Mouse (Mus musculus): ENCODE measurements around the gene Ap2m1. TPM values are rescaled to one million over a fixed set of nuclear protein-coding genes. Genes with fewer than 3 reads are reported as not detected.

Gene Ap2m1
- total RNA-seq, 2 experiments from 2014 or later = 893 to 941 TPM

DNA sequence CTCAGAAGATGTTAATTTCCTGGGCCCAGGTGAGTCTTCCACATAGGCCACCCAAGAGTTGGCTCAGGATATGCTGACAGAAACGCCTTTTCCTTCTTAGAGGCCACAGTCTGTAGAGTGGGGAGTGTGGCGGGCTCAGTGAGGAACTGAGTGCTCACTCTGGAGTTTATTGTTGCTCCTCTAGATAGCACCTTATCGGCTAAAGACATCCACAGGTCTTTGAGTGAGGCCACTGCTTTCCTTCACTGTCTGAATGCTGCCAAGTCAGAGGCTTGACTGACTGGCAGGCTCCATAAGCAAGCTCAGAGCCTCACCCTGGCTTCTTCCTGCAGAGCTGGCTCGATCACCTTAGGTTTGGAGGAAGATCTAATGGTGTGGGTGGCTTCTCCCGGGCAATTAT, 6.5 kb upstream of the Ap2m1 start:
- DNase-seq (ENCODE audit: low spot score in 2 of 2) = no peak

DNA sequence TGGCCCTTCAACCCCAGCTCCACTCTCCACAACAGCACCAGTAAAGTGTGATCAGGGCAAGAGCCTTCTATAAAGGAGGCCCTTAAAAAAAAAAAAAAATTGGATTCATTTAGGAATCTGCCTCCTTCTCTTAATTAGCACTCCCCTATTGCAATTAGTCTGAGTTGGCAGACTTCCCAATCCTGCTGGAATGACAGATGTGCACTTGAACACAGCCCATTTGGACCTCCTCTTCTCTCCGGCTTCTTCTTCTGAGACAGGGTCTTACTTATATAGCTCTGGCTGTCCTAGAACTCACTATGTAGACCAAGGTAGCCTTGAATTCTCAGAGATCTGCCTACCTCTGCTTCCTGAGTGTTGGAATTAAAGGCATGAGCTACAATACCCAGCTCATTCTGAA, 5.9 kb upstream of the Ap2m1 start:
- DNase-seq (ENCODE audit: low spot score in 2 of 2) = no peak

DNA sequence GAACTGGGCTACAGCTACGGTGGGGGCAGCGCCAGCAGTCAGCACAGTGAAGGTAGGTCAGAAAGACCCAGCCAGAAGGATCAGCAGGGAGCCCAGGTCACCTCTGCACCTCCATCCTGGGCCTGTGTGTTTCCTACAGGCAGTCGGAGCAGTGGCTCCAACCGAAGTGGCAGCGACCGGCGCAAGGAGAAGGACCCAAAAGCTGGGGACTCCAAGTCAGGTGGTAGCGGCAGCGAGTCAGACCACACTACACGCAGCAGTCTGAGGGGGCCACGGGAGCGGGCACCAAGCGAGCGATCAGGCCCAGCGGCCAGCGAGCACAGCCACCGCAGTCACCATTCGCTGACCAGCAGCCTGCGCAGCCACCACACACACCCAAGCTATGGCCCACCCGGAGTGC, 4.3 kb upstream of the Ap2m1 start:
- no peak for DNase-seq (ENCODE audit: low spot score in 2 of 2)

DNA sequence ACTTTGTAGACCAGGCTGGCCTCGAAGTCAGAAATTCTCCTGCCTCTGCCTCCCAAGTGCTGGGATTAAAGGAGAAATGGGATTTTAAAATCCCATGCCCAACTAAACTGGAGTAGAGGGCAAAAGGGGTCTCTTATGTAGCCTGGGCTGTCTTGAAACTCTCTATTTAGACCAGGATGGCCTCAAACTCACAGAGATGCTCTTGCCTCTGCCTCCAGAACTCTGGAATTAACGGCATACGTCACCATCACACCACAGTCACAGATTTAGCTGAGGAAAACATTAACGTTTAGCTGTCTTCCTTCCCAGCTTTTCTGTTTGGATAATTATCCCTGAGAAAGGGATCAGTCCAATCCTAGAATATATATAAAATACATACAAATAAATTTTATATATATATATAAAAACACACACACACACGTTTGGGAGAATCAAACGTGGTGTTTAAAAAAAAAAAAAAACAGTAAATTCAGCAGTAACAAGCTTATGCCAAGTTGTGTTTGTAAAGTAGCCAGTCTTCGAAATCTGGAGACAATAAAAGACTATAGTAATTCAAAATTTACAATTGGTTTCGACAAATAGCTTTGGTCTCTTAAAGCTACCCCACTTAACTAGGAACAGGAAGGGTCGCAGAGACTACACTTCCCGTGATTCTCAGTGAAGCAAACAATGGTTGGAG, 522 bp upstream of the Ap2m1 start:
- DNase-seq (ENCODE audit: low spot score in 2 of 2) = no peak

DNA sequence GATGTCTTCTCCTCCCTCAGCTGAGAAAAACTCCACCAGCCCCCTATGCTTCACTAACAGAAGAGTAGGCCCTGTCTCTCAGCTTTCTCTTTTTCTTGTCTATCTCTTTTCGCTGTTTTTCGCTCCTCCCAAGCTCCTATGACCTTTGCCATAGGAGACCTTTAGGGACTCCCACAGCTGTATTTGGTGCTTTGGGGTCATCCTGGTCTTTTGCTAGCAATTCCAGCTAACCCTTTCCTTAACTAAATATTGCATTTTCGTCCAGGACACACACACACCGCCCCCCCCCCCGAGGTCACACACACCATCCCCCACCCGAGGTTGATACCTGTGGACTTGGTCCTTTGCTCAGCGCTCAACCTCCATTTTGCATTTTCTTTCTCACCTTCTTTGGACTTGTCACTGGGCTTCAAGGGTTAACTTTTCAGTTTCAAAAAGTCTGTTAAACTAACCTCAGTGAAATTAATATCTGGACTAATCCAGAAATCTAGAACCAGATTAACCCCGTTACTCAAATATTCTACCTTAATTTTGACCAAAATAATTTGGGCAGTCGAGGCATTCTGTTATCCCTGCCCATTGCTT, 895 bp downstream of the Ap2m1 start:
- DNase-seq (ENCODE audit: low spot score in 2 of 2) = no peak

DNA sequence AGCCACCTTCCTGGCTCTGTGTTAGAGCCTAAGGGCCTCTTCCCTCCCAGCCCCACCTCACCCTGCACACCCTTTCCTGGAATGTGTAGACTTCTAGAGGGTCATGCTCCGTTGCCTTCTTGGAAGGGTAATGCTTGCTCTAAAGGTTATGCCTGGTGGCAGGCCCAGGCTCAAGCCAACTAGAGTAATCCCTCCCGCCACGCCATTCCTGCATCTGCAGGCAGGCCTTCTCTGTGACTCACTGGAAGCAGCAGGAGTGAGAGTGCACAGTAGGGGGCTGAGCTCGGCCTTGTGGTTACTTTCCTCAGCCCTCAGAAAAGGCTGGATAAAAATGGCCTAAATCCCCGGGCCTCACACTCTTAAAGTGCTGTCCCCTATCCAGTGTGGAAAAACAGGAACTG, 1.8 kb downstream of the Ap2m1 start:
- peak in 1 of 2 experiments; percentile 18 for DNase-seq (ENCODE audit: low spot score in 2 of 2)

DNA sequence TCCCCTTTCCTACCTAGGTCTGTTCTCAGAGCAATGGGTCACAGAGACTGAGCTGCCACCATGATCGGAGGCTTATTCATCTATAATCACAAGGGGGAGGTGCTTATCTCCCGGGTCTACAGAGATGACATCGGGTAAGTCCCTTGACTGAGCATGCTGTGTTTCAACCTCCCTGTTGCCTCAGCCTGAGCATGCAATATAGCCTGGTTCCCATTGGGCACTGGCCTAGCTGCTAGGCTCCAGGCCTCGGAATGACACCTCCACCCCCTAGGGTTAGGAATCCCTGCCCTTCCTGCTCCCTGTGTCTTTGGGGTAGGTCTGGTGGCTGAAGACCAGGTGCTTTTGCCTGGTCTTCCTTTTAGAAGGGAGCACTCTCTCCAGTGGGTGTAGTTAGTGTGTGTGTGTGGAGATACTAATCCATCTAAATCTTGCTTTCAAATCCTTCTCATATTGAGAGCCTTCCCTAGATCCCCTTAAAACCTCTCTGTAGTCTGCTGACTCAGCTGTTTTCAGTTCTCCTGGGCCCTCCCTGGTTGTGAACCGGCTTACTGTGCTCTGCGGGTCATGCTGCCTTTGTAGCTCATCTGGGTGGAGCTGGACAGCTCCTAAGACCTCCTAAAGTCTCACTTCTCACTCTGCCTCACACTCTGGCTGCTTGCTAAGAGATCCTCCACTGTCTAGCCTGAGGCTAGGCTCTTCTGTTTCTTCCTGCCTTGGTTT, 2.5 kb downstream of the Ap2m1 start:
- DNase-seq (ENCODE audit: low spot score in 2 of 2) = no peak

DNA sequence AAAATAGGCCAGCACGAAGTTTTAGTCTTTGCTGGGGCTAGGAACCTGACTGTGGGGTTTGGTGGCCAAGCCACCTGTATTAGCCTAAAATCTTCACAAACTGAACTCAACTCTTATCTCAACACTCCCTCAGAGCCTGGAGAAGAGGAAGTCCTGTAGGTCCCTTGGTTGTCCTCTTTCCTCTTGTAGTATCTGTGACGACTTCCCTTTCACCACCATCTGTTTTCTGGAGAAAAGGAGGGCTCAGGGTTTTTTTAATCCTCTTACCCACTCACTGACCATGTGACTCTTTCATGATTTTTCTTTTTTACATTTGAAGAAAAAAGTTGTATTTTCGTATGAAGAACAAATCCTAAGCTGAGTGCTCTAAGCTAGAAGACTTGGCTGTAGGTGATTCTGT, 4.4 kb downstream of the Ap2m1 start:
- DNase-seq (ENCODE audit: low spot score in 2 of 2) = no peak

DNA sequence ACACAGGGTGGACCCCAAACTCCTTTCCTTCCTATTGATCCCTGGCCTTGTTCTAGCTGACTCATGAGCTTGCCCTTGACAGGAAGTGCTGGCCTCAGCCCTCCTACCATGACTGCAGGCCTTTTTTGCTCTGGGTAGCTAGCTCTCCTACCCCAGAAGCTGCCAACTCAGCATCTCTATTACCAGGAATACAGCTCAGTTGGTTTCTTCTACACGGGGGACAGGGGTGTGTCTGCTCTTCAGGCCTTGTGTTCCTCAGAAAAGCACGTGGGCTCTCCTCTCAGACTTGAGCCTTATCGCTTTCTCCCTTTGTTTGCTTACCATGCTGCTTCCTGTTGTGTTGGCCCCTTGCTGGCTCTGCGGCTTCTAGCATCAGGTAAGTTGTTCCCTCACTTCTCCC, 5.2 kb downstream of the Ap2m1 start:
- no peak for DNase-seq (ENCODE audit: low spot score in 2 of 2)

DNA sequence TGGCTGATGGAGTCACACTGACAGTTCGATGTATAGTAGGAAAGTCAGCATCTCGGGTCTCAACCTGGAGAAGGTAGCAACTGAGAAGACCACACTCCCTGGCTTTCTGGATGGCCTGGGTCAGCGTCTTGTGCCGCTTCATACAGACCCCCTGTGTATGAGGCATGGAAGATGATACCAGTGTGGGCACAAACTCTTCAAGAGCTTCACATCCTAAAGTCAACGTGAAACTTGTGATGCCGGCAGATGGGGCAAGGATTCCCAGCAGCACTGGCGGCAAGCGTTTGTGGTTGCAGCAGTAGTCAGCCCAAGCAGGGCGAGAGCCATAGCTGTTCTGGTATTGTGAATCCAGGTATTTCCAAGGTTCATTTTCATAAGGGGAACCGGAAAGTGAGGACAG, 10.4 kb downstream of the Ap2m1 start:
- no peak for DNase-seq (ENCODE audit: low spot score in 2 of 2)

DNA sequence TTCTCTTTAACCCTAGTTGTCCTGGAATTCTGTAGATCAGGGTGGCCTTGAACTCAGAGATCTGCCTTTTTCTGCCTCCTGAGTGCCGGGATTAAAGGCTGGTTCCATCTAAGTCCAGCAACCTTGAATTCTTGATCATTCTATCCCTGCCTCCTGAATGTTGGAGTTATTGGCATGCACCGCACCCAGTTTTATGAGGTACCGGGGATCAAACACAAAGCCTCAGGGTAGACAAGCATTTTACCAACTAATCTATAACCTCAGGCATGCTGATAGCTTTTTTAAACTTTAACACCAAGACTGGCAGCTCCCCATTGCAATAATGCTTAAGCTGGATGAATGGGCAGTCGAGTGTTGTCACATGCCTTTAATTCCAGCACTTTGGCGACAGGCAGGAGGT, 12.1 kb downstream of the Ap2m1 start:
- no peak for DNase-seq (ENCODE audit: low spot score in 2 of 2)

DNA sequence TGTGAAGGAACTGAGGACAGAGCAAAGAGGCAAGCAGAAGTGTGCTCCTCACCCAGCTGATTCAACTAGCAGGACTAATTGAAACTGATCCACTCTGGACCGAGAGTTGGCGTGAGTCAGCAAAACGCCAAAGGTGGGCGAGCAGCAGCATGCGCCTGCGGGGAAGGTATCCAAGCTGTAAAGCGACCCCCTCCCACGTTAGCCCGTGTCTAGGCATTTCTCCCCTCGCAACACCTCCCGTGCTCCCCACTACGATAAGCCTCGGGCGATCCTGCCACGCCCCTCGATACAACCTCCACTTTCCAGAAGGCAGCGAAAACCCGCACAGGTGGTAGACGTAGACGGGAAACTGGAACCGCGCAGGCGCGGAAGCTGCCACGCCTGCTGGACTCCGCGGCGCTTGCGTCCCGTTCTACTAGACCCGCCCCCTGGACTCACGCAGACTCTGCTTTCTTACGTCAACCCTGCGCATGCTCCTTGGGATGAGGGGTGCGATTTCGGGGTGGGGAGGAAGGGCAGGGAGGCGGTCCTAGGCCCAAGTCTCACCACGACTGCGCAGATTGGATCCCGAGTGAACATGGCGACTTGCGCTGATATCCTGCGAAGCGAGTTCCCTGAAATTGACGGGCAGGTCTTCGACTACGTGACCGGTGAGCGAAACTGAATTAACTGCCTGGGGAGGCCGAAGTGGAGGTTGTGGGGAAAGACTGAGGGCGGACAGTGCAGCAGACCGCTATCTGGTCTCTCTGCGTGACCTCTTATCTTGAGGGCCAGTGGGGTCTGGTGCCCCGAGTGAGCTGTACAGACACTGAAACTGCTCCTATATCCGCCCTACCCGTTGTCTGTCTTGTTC, 13.0 kb downstream of the Ap2m1 start, which contains the start of gene Abcf3:
Gene Abcf3 (plus strand): TSS at position 482 of the 853 bp plus-strand sequence.
- peak; percentile 95 to 97 for DNase-seq (ENCODE audit: low spot score in 2 of 2)

DNA sequence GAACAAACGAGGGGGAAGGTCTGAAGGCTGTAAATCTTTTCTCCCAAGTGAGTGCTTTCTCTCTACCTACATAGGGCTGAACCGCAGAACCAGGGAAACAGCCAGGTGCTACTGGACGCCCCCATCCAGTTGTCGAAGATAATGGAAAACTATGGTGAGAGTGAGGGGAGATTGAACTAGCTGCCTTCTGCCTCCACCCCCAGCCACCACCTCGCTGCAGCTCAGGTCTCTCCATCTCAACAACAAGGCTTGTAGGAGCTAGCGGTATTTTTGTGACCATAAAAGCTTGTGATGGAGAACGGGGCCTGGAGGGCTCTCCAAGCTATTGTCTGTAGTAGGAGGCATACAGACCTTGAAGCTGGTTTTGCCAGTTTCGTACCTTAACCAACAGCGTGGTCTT, 13.9 kb downstream of the Ap2m1 start:
- no peak for DNase-seq (ENCODE audit: low spot score in 2 of 2)

DNA sequence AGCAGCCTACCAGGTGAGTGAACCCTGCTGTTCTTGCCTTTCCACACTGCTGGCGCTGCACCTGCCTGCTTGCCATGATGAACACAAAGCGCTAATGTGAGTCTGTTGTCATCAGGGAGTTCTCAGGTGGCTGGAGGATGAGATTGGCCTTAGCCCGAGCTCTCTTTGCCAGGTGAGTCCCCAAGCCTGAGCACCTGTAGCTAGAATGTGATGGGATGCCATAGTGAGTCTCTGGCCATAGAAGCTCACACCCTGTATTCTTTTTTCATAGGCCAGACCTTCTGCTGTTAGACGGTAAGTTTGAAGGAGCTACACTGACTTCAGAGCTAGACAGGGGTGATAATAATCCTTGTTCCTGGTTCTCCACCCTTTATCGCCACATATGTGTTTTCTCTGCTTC, 16.4 kb downstream of the Ap2m1 start:
- DNase-seq (ENCODE audit: low spot score in 2 of 2) = no peak

DNA sequence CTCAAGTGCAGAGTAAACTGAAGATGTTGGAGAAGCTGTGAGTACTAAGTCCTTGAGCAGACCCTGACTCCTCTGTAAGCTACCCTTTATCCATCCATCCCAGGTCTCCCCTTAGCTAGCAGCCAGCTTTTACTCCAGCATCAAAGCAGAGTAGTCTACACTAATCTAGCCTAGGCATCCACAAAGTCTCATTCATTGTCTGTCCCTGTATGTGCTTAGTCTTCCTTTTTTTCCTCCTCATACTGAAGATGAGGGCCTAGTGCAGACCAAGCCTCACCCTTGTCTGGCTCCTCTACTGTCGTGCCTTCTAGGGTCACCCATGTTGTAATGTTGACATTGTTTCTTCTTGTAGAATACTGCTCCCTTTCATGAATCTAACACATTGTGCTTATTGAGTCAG, 17.3 kb downstream of the Ap2m1 start:
- DNase-seq (ENCODE audit: low spot score in 2 of 2) = no peak

DNA sequence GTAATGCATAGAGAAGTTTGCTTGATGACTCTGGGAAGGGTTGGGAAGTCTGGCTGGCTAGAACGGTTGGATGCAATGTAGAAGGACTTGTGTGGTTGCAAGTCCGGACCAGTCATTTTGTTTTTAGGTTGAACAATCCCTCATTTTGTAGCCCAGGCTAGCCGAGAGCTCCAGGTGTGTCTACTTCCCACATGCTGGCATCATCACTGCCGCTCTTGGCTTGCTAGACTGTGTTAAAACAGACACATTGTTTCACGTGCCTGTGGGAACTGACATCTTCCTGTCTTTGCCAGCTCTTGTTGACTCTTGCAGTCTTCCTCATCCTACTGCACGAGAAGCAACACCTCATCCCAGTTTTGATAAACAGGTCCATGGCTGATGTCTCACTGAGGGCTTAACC, 19.7 kb downstream of the Ap2m1 start:
- no peak for DNase-seq (ENCODE audit: low spot score in 2 of 2)

DNA sequence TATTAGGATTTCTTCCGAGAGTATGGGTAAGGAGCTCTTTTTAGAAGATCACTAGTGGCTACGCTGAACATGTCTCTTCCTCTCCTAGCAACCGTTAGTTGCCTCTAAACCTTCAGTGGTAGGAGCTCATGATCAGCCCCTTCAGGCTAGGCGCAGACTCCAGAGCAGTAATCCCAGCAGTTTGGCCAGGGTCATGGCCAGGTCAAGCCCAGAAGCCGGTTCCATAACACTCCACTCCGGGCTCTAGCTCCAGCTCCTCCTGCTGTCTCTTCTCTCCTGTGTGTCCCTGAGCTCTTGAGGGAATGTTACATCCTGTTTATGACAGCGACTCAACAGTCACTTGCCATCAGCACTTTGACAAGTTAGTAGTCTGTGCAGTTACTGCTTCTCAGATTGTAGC, 22.1 kb downstream of the Ap2m1 start:
- no peak for DNase-seq (ENCODE audit: low spot score in 2 of 2)

DNA sequence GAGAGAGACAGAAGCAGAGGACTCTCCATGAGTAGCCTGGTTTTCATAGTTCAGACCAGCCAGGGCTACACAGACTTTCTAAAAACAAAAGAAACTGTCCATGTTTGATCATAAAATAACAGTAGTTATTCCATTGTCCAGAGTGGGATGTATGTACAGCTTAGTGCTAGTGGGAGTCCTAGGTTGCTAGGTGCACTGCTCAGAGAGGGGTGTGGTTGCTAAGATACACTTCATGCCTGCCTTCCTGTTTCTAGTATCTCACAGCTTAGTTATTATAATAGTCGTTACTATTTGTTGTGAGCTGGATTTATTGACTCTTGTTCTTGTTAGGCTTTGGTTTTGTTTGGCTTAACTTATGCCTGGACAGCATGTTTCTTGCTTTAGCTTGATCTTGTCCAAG, 29.8 kb downstream of the Ap2m1 start:
- DNase-seq (ENCODE audit: low spot score in 2 of 2) = no peak

DNA sequence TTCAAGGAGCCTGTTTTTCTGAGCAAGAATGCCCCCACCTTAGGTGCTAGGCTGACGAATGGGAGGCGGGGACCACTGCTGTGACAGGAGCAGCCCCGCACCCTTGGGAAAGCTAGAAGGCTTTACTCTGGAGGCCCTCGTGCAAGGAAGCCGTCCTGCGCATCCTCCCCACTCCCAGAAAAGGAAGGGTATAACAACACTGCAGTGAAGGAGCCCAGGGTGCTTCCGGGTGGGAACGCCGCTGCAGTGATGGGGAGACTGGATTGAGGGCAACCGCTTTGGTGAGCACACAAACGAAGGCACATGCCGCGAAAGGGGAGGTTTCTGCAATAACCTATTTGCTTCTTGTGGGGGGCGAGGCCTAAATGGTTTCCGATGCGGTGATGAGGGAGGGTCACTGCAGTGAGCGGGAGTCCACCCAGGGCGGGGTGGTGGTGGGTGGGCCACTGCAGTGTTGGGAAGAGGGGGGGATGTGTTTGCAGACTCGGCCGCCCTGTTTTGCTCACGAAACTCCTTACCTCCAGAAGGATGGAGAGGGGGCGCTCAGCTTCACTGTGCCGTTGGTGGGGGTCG, 54.2 kb downstream of the Ap2m1 start, which contains the start of gene Vwa5b2:
Gene Vwa5b2 (plus strand): TSS at position 106 of the 573 bp plus-strand sequence.
- DNase-seq (ENCODE audit: low spot score in 2 of 2) = peak; percentile 48

DNA sequence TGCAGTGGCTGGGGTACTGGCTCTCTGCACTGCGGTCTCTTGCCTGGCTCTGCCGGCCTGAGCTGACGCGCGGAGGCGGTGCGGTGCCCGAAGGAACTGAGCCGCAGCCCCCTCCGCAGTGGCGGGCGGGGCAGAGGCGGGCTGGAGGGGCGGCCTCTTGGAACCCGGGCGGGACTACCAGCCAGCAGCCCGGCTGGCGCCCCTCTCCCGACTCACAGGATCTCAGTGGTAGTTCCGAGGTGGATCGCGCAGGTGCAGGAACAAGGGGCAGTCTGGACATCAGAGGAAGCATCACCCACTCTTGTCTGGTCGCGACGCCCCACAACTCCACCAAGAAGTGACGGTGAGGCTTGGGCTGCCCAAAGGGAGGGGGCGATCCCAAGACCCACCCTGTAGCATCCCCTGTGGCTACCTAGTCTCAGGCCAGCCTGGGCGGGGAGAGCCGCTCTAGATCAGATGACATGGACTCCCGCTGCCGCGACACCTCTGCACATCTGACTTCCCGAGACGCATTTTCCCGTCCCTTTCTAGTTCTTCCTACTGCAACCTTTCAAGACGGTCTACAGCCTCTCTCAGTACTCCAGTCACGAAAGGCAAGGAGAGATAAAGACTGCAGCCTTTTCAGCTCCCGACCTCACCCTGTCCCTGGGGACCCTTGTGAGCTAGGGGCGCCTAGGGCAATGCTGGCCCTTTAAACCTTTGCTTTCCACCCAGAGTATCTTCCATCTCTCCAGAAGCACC, 54.8 kb downstream of the Ap2m1 start:
- DNase-seq (ENCODE audit: low spot score in 2 of 2) = peak in 1 of 2 experiments; percentile 63

DNA sequence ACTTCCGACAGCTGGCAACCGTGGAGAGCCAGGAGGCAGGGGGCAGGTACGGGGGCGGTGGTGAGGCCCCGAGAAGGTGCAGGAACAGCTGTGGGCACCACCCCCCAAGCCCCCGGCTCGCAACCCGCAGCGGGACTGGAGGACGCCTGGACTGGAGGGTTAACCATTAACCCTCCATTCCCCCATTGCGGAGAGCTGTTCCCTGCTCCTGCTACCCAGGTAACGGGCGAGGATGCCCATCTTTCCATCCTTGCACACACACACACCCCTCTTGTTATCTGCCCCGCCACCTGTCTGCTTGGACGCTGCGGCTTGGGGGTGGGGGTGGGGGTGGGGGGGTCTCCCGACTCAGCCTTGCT, 55.4 kb downstream of the Ap2m1 start:
- DNase-seq (ENCODE audit: low spot score in 2 of 2) = no peak

Data from layer of hippocampus, postnatal 10 days (tissue).